Mouse (Mus musculus) hindbrain, embryonic 11.5 days (tissue): ENCODE measurements at regions not wholly inside any gene's neighbourhood (a gene's known extent, or its start where the extent isn't known, plus 50 kb on each side); places are given as distances from the start of the nearest gene placed in this dataset.

Source experiments
- ATAC-seq: fragments of 200-750 bp; cut with Nextera tagmentation; 2 replicates; pipeline ENCODE4 v1.8.0; 2017; ENCODE audit warnings: mild to moderate bottlenecking, moderate TSS enrichment, moderate library complexity; ENCODE audit not compliant: low FRiP score
- DNase-seq: peaks from one replicate; pipeline ENCODE4 v3.0.0-alpha.2; 2015; ENCODE audit warnings: low spot score
- H3K27ac ChIP-seq: fragments of 300-500 bp; sonication (generic); 2 replicates; pipeline ENCODE4 v1.5.1; 2014; ENCODE audit warnings: mild to moderate bottlenecking, low read depth, low read length
- H3K27me3 ChIP-seq: fragments of 300-500 bp; sonication (generic); 2 replicates; pipeline ENCODE4 v1.6.1; 2014; ENCODE audit warnings: mild to moderate bottlenecking, low read length, moderate library complexity, mixed read lengths; ENCODE audit not compliant: control insufficient read depth, insufficient read depth
- H3K36me3 ChIP-seq: fragments of 300-500 bp; sonication (generic); 2 replicates; pipeline ENCODE4 v1.6.1; 2014; ENCODE audit warnings: mild to moderate bottlenecking, low read length, moderate library complexity, mixed read lengths; ENCODE audit not compliant: control insufficient read depth, insufficient read depth
- H3K4me1 ChIP-seq: fragments of 300-500 bp; sonication (generic); replicated peaks from 2 replicates; pipeline ENCODE4 v1.6.1; 2014; ENCODE audit warnings: low read length, mixed read lengths; ENCODE audit not compliant: control insufficient read depth, insufficient read depth
- H3K4me2 ChIP-seq: fragments of 300-500 bp; sonication (generic); replicated peaks from 2 replicates; pipeline ENCODE4 v1.6.1; 2014; ENCODE audit warnings: mild to moderate bottlenecking, low read depth, low read length
- H3K4me3 ChIP-seq: fragments of 300-500 bp; sonication (generic); 2 replicates; pipeline ENCODE4 v1.5.1; 2014; ENCODE audit warnings: low read depth, low read length
- H3K9ac ChIP-seq: fragments of 300-500 bp; sonication (generic); 2 replicates; pipeline ENCODE4 v1.6.1; 2014; ENCODE audit warnings: low read depth, low read length
- H3K9me3 ChIP-seq: fragments of 300-500 bp; sonication (generic); 2 replicates; pipeline ENCODE4 v1.6.1; 2016; ENCODE audit warnings: low read length; ENCODE audit not compliant: control insufficient read depth
- WGBS: fragments of 180-500 bp; shearing (Covaris S2); extraction: QIAGEN DNeasy Blood & Tissue Kit; methylation state at CpG from one replicate; pipeline ENCODE4 v1.1.7; 2014; 5-methylcytosine and 5-hydroxymethylcytosine counted together

GRCm38 (mm10) chr14:99713069-99713830, 414.8 kb downstream of the Klf5 start:
- DNase-seq = no peak
- H3K9me3 ChIP-seq = no peaks in the 10 kb centered on the region

GRCm38 (mm10) chr14:99733474-99734199, 435.1 kb downstream of the Klf5 start:
- Histone ChIP-seq H3K4me3 (no peak overlapping the region), H3K4me2 (no peak overlapping the region), H3K4me1 (no peaks in the 10 kb centered on the region), H3K27ac (no peak overlapping the region), H3K9ac (no peak overlapping the region), H3K9me3 (no peaks in the 10 kb centered on the region), H3K27me3 (no peaks in the 10 kb centered on the region), H3K36me3 (no peaks in the 10 kb centered on the region)
- ATAC-seq (no peak), DNase-seq (no peak)
- WGBS = 90% methylated on average over 7 of the region's 7 CpGs

More at GRCm38 (mm10) chr14:99713069-99713830, 414.8 kb downstream of the Klf5 start:
- ATAC-seq = no peak
- Histone ChIP-seq H3K27ac (no peak overlapping the region), H3K27me3 (no peaks in the 10 kb centered on the region), H3K9ac (no peak overlapping the region), H3K36me3 (no peaks in the 10 kb centered on the region), H3K4me3 (no peak overlapping the region), H3K4me1 (no peaks in the 10 kb centered on the region), H3K4me2 (no peak overlapping the region)
- 89% methylated on average over 8 of the region's 8 CpGs for WGBS

DNA sequence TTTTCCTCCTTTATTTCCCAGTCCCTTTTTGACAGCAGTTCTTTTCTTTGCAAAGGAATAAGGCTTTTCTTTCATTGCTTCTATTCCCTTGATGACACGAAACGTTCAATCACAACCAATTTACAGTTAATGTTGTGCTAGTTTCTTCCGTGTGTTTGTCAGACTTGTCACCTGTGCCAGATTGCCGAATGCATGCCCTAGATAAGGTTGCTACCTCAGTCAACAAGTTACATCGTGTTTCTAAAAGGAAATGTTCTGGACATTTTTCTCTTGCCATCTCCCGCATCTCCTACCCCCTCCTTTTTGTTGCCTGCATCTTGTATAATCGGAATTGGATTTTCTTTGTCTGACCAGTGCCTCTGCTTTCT, 435.7 kb downstream of the Klf5 start:
- no peak overlapping the region for H3K27ac ChIP-seq
- H3K36me3 ChIP-seq = no peaks in the 10 kb centered on the region
- no peak for DNase-seq
- no peak overlapping the region for H3K9ac ChIP-seq
- 89% methylated on average over 7 of the region's 7 CpGs for WGBS
- ATAC-seq = no peak
- H3K4me3 ChIP-seq = no peak overlapping the region
- no peaks in the 10 kb centered on the region for H3K9me3 ChIP-seq
- no peaks in the 10 kb centered on the region for H3K27me3 ChIP-seq
- no peaks in the 10 kb centered on the region for H3K4me1 ChIP-seq
- no peak overlapping the region for H3K4me2 ChIP-seq

- Histone ChIP-seq H3K9ac (no peak overlapping the region), H3K9me3 (no peaks in the 10 kb centered on the region), H3K4me1 (no peaks in the 10 kb centered on the region), H3K27ac (no peak overlapping the region), H3K36me3 (no peaks in the 10 kb centered on the region), H3K27me3 (no peaks in the 10 kb centered on the region), H3K4me2 (no peak overlapping the region), H3K4me3 (no peak overlapping the region)
- WGBS = 87% methylated on average over 17 of the region's 17 CpGs
- no peak for ATAC-seq
- DNase-seq = no peak
Measured at GRCm38 (mm10) chr14:99743625-99744297, 445.3 kb downstream of the Klf5 start.

- ATAC-seq (no peak), DNase-seq (no peak)
- Histone ChIP-seq H3K9ac (no peak overlapping the region), H3K4me3 (no peak overlapping the region), H3K27me3 (no peaks in the 10 kb centered on the region), H3K9me3 (no peaks in the 10 kb centered on the region), H3K27ac (no peak overlapping the region), H3K36me3 (no peaks in the 10 kb centered on the region), H3K4me2 (no peak overlapping the region), H3K4me1 (no peaks in the 10 kb centered on the region)
- WGBS = 86% methylated on average over 7 of the region's 7 CpGs
Measured at GRCm38 (mm10) chr14:99745209-99745608, 446.7 kb downstream of the Klf5 start.

- no peak overlapping the region for H3K4me3 ChIP-seq
- WGBS = 70% methylated on average over 17 of the region's 17 CpGs
- no peaks in the 10 kb centered on the region for H3K4me1 ChIP-seq
- H3K36me3 ChIP-seq = no peaks in the 10 kb centered on the region
- H3K4me2 ChIP-seq = no peak overlapping the region
- H3K27me3 ChIP-seq = no peaks in the 10 kb centered on the region
- no peak overlapping the region for H3K27ac ChIP-seq
- H3K9ac ChIP-seq = no peak overlapping the region
- H3K9me3 ChIP-seq = no peaks in the 10 kb centered on the region
- peak; percentile 38 for DNase-seq
- peak; percentile 60 for ATAC-seq
Measured at GRCm38 (mm10) chr14:99748166-99748565, 449.7 kb downstream of the Klf5 start.

DNA sequence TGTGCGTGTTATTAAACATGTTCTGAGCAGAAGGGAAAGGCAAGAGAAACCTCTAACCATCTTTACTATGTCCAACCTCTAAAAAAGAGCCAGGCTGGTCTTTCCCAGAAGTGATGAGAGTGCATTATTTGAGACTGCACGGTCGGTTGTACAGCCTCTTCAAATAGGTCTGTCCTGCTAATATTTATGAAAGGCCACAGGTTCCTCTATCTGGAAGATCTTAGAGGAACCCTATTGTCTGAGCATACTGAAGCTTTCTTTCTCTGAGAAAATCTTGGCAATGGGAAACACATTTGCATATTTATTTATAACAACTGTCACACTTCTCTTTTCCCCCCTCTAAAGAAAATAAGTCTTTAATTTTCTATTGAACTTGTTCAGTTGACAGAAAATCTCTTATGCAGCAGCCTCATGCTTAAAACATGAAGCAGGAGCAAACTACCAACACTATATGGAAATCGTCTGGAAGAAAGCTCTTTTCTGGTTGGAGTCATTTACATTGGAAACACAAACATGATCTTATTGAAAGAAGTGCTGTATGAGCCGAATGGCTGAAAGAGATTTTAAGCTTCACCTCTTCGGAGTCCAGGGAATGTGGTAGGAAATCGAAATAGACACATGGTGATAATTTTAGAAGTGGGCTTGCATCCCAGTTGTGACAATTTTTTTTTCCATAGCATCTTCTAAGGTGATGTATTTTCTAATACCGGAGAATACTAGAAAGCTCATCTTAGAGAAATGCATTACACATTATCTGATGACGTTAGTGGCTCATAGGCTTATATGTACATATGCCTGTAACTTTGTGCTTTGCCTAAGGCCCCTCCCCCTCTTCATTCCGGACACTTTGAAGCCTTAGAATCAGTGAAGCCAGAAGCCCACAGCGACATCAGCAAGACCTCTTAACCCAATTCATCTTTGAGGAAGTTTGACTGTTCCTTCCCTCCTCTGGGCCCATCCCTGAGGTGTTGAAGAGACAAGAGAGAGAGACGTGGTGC, 451.1 kb downstream of the Klf5 start:
- WGBS = 49% methylated on average over 12 of the region's 12 CpGs
- Histone ChIP-seq H3K4me3 (no peak overlapping the region), H3K9ac (no peak overlapping the region), H3K27me3 (no peaks in the 10 kb centered on the region), H3K36me3 (no peaks in the 10 kb centered on the region), H3K27ac (0 out of 2 replicates have a peak overlapping the region, but pooled peaks have one; percentile 33), H3K9me3 (no peaks in the 10 kb centered on the region), H3K4me1 (no peaks in the 10 kb centered on the region), H3K4me2 (no peak overlapping the region)
- ATAC-seq (peak; percentile 68), DNase-seq (no peak)

DNA sequence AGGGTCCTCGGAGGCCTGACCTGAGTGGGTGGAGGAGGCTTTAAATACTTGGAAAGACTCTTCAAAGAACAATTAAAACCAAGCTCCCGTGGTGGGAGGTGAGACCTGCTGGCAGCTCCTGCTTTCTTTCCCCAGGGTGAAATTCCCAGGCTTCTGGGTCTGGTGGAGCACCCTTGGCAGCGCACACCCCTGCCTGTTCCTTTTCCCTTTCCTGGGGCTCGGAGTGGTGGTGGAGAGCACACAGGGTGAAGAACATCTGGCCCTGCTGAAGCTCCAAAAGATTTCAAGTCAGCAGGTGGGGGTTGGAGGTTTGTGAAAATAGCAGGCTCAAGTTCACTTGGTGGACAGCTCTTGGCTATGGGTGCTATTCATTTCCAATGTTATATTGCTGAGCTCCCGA, 459.6 kb downstream of the Klf5 start:
- no peaks in the 10 kb centered on the region for H3K36me3 ChIP-seq
- no peaks in the 10 kb centered on the region for H3K4me1 ChIP-seq
- WGBS = 66% methylated on average over 5 of the region's 5 CpGs
- H3K27ac ChIP-seq = no peak overlapping the region
- H3K4me3 ChIP-seq = no peak overlapping the region
- H3K27me3 ChIP-seq = no peaks in the 10 kb centered on the region
- DNase-seq (no peak), ATAC-seq (no peak)
- no peak overlapping the region for H3K9ac ChIP-seq
- no peaks in the 10 kb centered on the region for H3K9me3 ChIP-seq
- H3K4me2 ChIP-seq = no peak overlapping the region
